In genomic region chr7:143832196-143832595, GRCm38 (mm10) we compare ENCODE assay signal across 11 mouse cellular contexts. TPM values are rescaled to one million over a fixed set of nuclear protein-coding genes. Genes with fewer than 3 reads are reported as not detected.
A peak's percentile ranks its signal among the peaks of the same experiment; 100 is the strongest.
DNase-seq lines count a peak whose midpoint lies in the region; ATAC-seq and TF ChIP-seq lines count a peak whose summit lies in the region.
"Had no signal": no experiment of that assay in that cellular context is flagged by ENCODE, and none has a peak within 500 bp of the region (broad histone marks: within the 10 kb centered on the region; RNA-seq: fewer than 3 reads in every experiment).

No protein-coding gene starts in this region.

- no peak for TF ChIP-seq POLR2A in bone marrow macrophage, adult 2 months (IDR thresholded peaks at IDR 0.05; ENCODE audit: borderline replicate concordance, low read depth, low read length)

- peak overlapping the region; percentile 90 for H3K4me2 ChIP-seq in hindbrain, embryonic 13.5 days
- 0 out of 2 replicates have a peak overlapping the region, but pooled peaks have one; percentile 88 for H3K4me2 ChIP-seq in midbrain, embryonic 13.5 days (replicated peaks)

- peak overlapping the region; percentile 85; the same call in 1 of the 2 replicates for H3K9ac ChIP-seq in hindbrain, embryonic 13.5 days
- no peak overlapping the region; the same call in 1 of the 2 replicates for H3K9ac ChIP-seq in midbrain, embryonic 13.5 days (replicated peaks)

- no peak for ATAC-seq in hindbrain, embryonic 13.5 days (ENCODE audit: low FRiP score)
- ATAC-seq in G1E (ENCODE audit: extremely low read depth, insufficient number of reproducible peaks, low FRiP score, poor library complexity, severe bottlenecking), result no peak
- ATAC-seq in midbrain, embryonic 13.5 days, result no peak
- no peak for ATAC-seq in frontal cortex, adult (ENCODE audit: low TSS enrichment)

- no peak for TF ChIP-seq CTCF in G1E (IDR thresholded peaks at IDR 0.05; ENCODE audit: low read depth, low read length)
- no peak for TF ChIP-seq CTCF in bone marrow macrophage, adult 2 months (IDR thresholded peaks at IDR 0.05; ENCODE audit: low read depth, low read length)

- peak overlapping the region; percentile 3; the same call in 1 of the 2 replicates for H3K4me3 ChIP-seq in hindbrain, embryonic 13.5 days
- H3K4me3 ChIP-seq in hindbrain, embryonic 10.5 days, result no peak overlapping the region
- H3K4me3 ChIP-seq in G1E (ENCODE audit: low read depth, low read length), result peak overlapping the region; percentile 80
- peak overlapping the region; percentile 31 for H3K4me3 ChIP-seq in bone marrow macrophage, adult 2 months (ENCODE audit: insufficient read depth, low read length)
- H3K4me3 ChIP-seq in midbrain, embryonic 13.5 days (replicated peaks), result 0 out of 2 replicates have a peak overlapping the region, but pooled peaks have one; percentile 1

- H3K4me1 ChIP-seq in hindbrain, embryonic 13.5 days (replicated peaks), result peaks cover 67% of the 10 kb centered on the region
- peaks cover 46% of the 10 kb centered on the region for H3K4me1 ChIP-seq in hindbrain, embryonic 10.5 days (replicated peaks)
- peaks cover 71% of the 10 kb centered on the region for H3K4me1 ChIP-seq in G1E (ENCODE audit: insufficient read depth, low read depth, low read length)
- H3K4me1 ChIP-seq in bone marrow macrophage, adult 2 months (ENCODE audit: control insufficient read depth, insufficient read depth, low read length), result peaks cover 21% of the 10 kb centered on the region
- H3K4me1 ChIP-seq in midbrain, embryonic 13.5 days (replicated peaks), result peaks cover 57% of the 10 kb centered on the region

- H3K27ac ChIP-seq in hindbrain, embryonic 13.5 days, result no peak overlapping the region
- H3K27ac ChIP-seq in hindbrain, embryonic 10.5 days, result no peak overlapping the region
- peak overlapping the region; percentile 42 for H3K27ac ChIP-seq in bone marrow macrophage, adult 2 months (ENCODE audit: insufficient read depth, low read depth, low read length)
- H3K27ac ChIP-seq in midbrain, embryonic 13.5 days, result no peak overlapping the region

- H3K9me3 ChIP-seq in hindbrain, embryonic 13.5 days, result no peaks in the 10 kb centered on the region
- H3K9me3 ChIP-seq in hindbrain, embryonic 10.5 days, result no peaks in the 10 kb centered on the region
- no peaks in the 10 kb centered on the region for H3K9me3 ChIP-seq in G1E (replicated peaks)
- H3K9me3 ChIP-seq in midbrain, embryonic 13.5 days, result no peaks in the 10 kb centered on the region

- DNase-seq in hindbrain, embryonic 10.5 days (ENCODE audit: low spot score), result no peak
- no peak for DNase-seq in G1E (ENCODE audit: low spot score)
- no peak for DNase-seq in gastrocnemius, postnatal 25 days
- DNase-seq in frontal cortex, postnatal 25 days (ENCODE audit: low spot score in 2 of 2), result no peak

- H3K27me3 ChIP-seq in hindbrain, embryonic 13.5 days, result no peaks in the 10 kb centered on the region
- H3K27me3 ChIP-seq in hindbrain, embryonic 10.5 days (ENCODE audit: insufficient read depth, poor library complexity, severe bottlenecking), result no peaks in the 10 kb centered on the region
- no peaks in the 10 kb centered on the region for H3K27me3 ChIP-seq in G1E (ENCODE audit: insufficient read depth, low read length)
- H3K27me3 ChIP-seq in midbrain, embryonic 13.5 days, result no peaks in the 10 kb centered on the region

- WGBS in hindbrain, embryonic 13.5 days, result 80% methylated on average over 8 of the region's 8 CpGs
- 89% methylated on average over 8 of the region's 8 CpGs for WGBS in hindbrain, embryonic 10.5 days
- 87% methylated on average over 8 of the region's 8 CpGs for WGBS in midbrain, embryonic 13.5 days

- H3K36me3 ChIP-seq in hindbrain, embryonic 13.5 days, result peaks cover 7% of the 10 kb centered on the region
- peaks cover 46% of the 10 kb centered on the region for H3K36me3 ChIP-seq in hindbrain, embryonic 10.5 days
- H3K36me3 ChIP-seq in G1E (replicated peaks), result peaks cover 60% of the 10 kb centered on the region
- peaks cover 20% of the 10 kb centered on the region for H3K36me3 ChIP-seq in midbrain, embryonic 13.5 days

RNA-seq across cellular contexts. Expression of gene Dhcr7, which starts 9.3 kb away (rescaled TPM):
- polyA plus RNA-seq in hindbrain, embryonic 13.5 days (2015; fragmentation: Nextera tagmentation; extraction: Ambion mirVana), result 51.7 and 54.5 TPM in 2 replicates
- 92.6 and 95.7 TPM in 2 replicates for polyA plus RNA-seq in hindbrain, embryonic 10.5 days (2016; fragmentation: Nextera tagmentation; extraction: Ambion mirVana)
- total RNA-seq in G1E (2014; fragmentation: Nextera tagmentation) (83.0 and 83.2 TPM in 2 replicates), G1E (2017) (15.7 and 16.3 TPM in 2 replicates)
- 11.0 and 20.6 TPM in 2 replicates for polyA plus RNA-seq in G1E (2012)
- 20.5 and 21.8 TPM in 2 replicates for polyA plus RNA-seq in bone marrow macrophage, adult 2 months (2012; ENCODE audit: insufficient read depth, insufficient read length, missing spikeins)
- 54.0 and 60.0 TPM in 2 replicates for polyA plus RNA-seq in midbrain, embryonic 13.5 days (2015; fragmentation: Nextera tagmentation; extraction: Ambion mirVana)
- 1 to 10 TPM; 4.8 TPM for total RNA-seq in gastrocnemius, postnatal 25 days (2021)

RNA-seq across cellular contexts. Expression of gene Nadsyn1, which starts 9.5 kb away (rescaled TPM):
- 5.4 and 7.6 TPM in 2 replicates for polyA plus RNA-seq in hindbrain, embryonic 13.5 days (2015; fragmentation: Nextera tagmentation; extraction: Ambion mirVana)
- polyA plus RNA-seq in hindbrain, embryonic 10.5 days (2016; fragmentation: Nextera tagmentation; extraction: Ambion mirVana), result 9.0 and 9.5 TPM in 2 replicates
- 10.3 and 14.6 TPM in 2 replicates for total RNA-seq in G1E (2014; fragmentation: Nextera tagmentation)
- 11.9 and 18.8 TPM in 2 replicates for total RNA-seq in G1E (2017)
- polyA plus RNA-seq in G1E (2012), result 3.6 and 4.5 TPM in 2 replicates
- polyA plus RNA-seq in bone marrow macrophage, adult 2 months (2012; ENCODE audit: insufficient read depth, insufficient read length, missing spikeins), result 8.5 and 10.2 TPM in 2 replicates
- 7.7 and 8.1 TPM in 2 replicates for polyA plus RNA-seq in midbrain, embryonic 13.5 days (2015; fragmentation: Nextera tagmentation; extraction: Ambion mirVana)
- total RNA-seq in gastrocnemius, postnatal 25 days (2021), result 1 to 10 TPM; 2.7 to 3.8 TPM

RNA-seq across cellular contexts. Expression of gene Gm498, which starts 34.4 kb away (rescaled TPM):
- polyA plus RNA-seq in hindbrain, embryonic 13.5 days (2015; fragmentation: Nextera tagmentation; extraction: Ambion mirVana), result not detected in 2 replicates
- not detected in 2 replicates for polyA plus RNA-seq in hindbrain, embryonic 10.5 days (2016; fragmentation: Nextera tagmentation; extraction: Ambion mirVana)
- total RNA-seq in G1E (2014; fragmentation: Nextera tagmentation), result not detected in 2 replicates
- not detected in 2 replicates for total RNA-seq in G1E (2017)
- 0.07 and 0.08 TPM in 2 replicates for polyA plus RNA-seq in G1E (2012)
- not detected in 2 replicates for polyA plus RNA-seq in bone marrow macrophage, adult 2 months (2012; ENCODE audit: insufficient read depth, insufficient read length, missing spikeins)
- not detected in 2 replicates for polyA plus RNA-seq in midbrain, embryonic 13.5 days (2015; fragmentation: Nextera tagmentation; extraction: Ambion mirVana)
- not detected for total RNA-seq in gastrocnemius, postnatal 25 days (2021)
- total RNA-seq: left cerebral cortex, adult 8-10 months; megakaryocyte progenitor cell, adult 5-6 weeks had no signal
- polyA plus RNA-seq: heart, postnatal 0 days had no signal

RNA-seq across cellular contexts. Expression of gene Mrgpre, which starts 47.9 kb away (rescaled TPM):
- polyA plus RNA-seq in hindbrain, embryonic 13.5 days (2015; fragmentation: Nextera tagmentation; extraction: Ambion mirVana), result 3.8 and 4.0 TPM in 2 replicates
- polyA plus RNA-seq in hindbrain, embryonic 10.5 days (2016; fragmentation: Nextera tagmentation; extraction: Ambion mirVana), result 2.2 and 2.7 TPM in 2 replicates
- total RNA-seq in G1E (2014; fragmentation: Nextera tagmentation) (not detected in 2 replicates), G1E (2017) (under 0.01 TPM in 1 of 2 replicates, not detected in the other)
- polyA plus RNA-seq in G1E (2012), result not detected in 2 replicates
- 0.35 and 0.39 TPM in 2 replicates for polyA plus RNA-seq in bone marrow macrophage, adult 2 months (2012; ENCODE audit: insufficient read depth, insufficient read length, missing spikeins)
- polyA plus RNA-seq in midbrain, embryonic 13.5 days (2015; fragmentation: Nextera tagmentation; extraction: Ambion mirVana), result 3.8 and 4.7 TPM in 2 replicates
- under 1 TPM; 0.64 to 0.67 TPM for total RNA-seq in gastrocnemius, postnatal 25 days (2021)
